Mouse (Mus musculus) kidney, adult 11 months (tissue): Measurements from ENCODE around the gene Gfpt1.
"Not testable (repeated sequence)": the region's sequence is repeated elsewhere in the genome, so short reads cannot be mapped to it uniquely, and the experiment has no call there.

Source experiments
- DNase-seq: peaks from one replicate; pipeline ENCODE4 v3.0.0; 2022

The Gfpt1 gene

DNA sequence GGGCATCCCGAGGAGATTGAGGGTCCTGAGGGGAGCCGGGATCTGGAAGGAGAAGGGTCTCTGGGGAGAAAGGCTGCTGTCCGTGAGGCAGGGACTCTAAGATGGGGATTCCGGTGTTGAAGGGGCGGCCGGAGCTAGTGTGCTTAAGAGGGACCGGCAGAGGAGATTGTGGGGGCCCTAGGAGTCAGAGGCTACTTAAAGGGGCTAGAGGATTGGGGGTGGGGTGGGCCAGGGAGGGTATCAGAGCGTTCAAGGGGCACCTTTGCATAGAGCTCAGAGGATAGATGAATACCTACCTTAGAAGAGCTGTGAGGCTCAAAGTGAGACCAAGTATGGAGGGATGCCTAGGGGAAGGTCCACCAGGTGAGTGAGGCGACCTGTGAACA is 478 bp downstream of the Gfpt1 start:
- no peak for DNase-seq

DNA sequence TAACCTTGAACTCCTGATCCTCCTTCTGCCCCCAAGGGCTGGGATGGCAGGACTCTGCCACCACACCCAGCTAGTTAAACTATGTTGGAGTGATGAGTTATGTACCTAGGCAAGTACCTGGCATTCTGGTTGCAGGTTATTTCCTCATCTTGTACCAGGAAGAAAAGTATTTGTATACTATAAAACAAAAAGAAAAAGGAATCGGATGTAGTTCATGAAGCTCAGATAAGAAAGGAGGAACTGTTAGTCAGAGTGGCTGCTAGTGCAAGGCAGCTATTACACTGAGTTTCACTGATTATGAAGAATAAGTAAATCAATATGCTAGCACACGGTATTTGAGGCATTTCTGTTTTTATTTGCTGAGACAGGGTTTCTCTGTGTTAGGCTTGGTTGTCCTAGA is 2.2 kb downstream of the Gfpt1 start:
- no peak for DNase-seq

DNA sequence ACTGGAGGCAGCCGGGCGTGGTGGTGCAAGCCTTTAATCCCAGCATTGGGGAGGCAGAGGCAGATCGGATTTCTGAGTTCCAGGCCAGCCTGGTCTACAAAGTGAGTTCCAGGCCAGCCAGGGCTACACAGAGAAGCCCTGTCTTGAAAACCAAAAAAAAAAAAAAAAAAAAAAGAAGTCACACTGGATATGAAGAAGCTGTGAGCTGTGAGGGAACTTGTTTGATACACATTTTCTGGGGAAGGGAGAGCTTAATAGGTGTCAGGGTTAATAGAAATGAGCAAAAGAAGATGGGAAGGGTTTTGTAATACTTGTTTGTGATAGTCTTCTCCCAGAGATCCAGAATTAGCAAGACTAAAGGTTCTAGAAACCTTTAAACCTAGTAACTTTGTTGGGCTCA is 2.9 kb downstream of the Gfpt1 start:
- no peak for DNase-seq

DNA sequence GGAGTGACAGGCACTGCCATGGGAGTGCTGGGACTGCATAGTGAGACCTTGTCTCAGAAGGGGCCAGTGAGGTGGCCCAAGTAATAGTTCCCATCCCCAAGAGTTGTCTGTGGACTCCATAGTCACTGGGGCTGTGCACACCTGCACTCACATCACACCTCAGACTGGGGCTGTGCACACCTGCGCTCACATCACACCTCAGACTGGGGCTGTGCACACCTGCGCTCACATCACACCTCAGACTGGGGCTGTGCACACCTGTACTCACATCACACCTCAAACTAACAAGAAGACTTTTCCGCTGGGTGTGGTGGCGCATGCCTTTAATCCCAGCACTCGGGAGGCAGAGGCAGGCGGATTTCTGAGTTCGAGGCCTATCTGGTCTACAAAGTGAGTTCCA is 6.1 kb downstream of the Gfpt1 start:
- not testable (repeated sequence) for DNase-seq

DNA sequence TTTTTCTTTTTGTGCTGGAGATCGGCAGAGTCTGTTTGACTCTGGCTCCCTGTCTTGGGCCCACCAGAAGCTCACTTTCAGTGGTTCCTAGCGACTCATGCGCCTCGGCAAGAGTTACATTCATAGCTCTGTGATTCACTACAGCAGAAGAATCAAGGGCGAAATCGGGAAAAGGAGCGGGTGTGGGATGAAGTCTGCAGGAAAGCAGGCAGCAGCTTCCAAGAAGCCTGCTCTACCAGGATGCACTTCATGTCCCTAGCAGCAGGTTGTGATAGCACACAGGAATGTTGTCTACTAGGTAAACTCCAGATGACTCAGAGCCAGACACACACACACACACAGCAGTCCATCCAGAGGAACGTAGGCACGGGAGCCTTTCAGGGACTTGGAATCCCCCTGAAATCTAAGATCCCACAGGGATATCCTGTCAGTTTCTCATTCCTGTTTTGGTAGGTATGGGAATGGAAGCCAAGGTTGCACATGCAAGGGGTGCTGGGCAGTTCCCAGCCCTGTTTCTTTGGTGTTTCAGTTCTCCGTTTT is 9.3 kb downstream of the Gfpt1 start:
- DNase-seq, result no peak

DNA sequence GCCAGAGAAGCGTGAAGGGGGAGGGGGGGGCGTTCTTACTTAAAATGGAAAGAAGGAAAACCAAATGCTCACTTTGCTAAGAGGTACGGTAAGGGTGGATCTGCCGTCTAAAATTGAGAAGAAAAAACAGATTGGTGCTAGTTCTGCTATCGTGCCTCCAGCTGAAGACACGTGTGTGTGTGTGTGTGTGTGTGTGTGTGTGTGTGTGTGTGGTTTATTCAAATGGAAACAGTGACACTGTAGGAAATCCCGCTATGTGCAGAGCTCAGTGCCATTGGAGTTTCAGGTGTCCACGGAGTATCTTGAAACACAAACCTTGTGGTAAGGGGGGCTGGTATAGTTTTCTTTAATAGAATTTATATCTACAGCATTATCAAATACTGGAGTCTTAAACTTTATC is 11.5 kb downstream of the Gfpt1 start:
- no peak for DNase-seq

DNA sequence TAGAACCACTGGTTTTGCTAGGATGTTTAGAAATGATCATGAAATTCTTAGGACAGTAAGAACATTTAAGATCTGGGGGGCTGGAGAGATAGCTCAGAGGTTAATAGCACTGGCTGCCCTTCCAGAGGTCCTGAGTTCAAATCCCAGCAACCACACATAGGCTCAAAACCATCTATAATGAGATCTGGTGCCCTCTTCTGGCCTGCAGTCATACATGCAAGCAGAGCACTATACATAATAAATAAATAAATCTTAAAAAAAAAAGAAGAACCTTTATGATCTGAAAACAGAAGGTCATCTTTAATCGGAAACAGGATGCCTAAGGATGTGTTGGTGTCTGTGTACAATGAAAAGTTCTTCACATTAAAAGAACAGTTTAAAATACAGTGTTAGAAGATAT is 17.1 kb downstream of the Gfpt1 start:
- DNase-seq, result no peak

DNA sequence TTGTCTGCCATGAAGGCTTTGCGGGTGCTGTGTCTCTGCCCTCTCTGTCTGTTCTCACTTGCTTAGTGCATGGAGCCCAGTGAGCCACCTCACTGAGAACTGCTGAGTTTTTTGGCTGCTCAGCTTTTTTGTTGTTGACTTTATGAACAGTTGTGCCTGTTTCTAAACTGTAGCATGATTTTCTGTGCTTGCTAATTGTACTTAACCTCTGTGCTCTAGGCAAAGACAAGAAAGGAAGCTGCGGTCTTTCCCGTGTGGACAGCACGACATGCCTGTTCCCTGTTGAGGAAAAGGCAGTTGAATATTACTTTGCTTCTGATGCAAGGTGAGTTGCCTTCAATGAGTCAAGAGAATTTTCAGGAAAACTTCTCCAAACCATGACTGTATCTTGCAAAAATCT is 20.9 kb downstream of the Gfpt1 start:
- no peak for DNase-seq

DNA sequence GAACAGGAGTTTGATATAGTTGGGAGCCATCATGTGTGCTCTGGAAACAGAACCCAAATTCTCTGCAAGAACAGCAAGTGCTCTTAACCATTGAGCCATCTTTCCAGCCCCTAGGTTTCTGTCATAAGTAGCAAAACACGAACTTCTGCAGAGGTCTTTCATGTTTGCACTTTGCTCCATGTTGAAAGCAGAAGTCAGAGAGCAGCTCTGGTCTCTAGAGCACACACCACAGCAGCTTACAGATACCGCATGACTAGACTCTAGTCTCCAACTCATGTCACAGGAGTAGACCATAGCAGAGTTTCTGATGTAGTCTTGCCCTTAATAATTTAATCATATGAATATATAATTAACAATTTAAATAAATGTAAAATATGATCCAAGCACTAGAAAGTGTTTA is 25.6 kb downstream of the Gfpt1 start:
- DNase-seq, result no peak

DNA sequence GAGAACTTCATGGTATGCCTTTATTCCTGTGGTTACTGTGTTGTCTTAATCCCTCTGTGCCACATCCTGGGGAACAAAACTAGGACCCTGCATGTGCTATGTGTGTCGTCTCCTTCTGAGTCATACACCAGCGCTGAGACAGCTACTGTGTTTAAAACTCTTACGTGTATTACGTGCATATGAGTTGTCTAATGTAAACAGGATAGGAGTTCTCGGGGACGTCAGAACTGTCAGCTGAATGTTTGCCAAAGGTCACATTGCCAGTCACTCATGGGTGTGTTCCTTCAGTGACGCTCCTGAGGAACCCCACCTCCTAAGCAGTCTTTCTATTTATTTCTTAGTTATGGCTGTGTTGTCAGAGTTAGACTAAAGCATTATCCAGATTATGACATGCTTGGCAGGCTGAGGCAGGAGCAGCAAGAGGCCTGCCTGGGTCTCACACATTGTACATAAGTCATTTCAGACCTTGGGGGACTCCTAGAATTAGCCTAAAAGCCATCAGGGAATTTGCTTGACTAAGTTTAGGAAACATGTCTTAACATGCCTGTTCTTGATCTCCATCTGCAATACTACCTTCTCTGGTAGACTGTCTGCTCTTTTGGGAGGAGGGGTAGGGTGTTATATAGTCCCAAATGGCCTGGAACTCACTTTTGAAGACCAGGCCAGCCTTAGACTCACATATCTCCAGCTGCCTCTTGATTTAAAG is 26.7 kb downstream of the Gfpt1 start:
- DNase-seq, result no peak

DNA sequence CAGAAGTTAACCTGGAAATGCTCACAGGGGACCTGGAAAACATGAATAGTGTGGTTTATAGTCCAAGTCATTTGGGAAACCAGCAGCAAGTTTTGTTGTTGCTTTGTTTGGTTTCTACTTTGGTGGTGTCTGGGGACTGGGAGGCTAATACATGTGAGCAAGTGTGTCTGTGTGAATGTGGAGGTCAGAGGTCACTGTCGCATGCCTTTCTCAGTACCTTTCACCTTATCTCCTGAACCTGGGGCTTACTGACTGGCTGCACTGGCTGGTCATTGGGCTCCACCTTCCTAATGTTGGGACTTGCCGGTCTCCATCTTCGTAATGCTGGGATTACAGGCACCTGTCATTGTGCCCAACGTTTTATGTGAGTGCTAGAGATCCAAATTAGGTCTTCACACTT is 28.0 kb downstream of the Gfpt1 start:
- DNase-seq, result no peak

DNA sequence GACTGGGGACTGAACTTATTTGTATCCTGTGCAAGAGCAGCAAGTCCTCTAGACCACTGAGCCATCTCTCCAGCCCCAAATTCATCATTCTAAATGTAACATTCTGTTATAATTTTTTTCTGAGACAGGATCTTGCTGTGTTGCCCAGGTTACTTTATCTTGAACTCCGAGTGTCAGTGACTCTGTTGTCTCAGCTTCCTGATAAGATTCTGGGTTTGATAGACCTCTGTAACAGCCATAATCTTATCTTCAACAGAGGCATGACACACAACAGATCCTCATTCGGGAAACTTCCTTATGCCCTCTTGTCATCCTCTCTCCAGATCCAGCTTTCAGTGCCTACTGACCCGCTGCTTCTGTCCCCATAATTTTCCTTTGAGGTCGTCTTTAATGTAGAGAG is 30.1 kb downstream of the Gfpt1 start:
- no peak for DNase-seq

DNA sequence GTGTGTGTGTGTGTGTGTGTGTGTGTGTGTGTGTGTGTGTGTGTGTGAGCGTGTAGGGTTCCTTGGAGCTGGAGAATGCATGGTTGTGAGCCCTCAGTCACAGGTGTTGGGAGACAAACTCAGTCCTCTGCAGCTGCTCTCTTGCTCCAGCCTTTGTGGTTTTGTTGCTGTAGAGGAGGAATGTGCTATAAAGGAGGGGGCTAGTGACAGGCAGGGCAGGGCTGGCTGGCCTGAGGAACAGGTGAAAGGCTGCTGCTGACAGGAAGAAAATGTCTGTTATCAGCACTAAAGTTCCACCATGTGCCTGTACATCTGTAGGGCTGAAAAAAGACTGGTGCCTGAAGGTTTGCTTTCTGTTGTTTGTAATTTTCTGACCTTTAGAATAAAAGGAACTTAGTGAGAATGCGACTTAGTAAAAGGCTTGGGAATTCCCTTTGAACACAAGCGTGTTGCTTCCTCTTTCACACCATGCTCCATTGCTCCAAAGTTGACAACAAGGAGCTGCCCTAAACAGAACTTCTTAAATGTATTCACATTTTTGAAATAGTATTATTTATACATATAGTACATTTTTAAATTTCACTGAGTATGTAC is 32.5 kb downstream of the Gfpt1 start:
- DNase-seq, result no peak

DNA sequence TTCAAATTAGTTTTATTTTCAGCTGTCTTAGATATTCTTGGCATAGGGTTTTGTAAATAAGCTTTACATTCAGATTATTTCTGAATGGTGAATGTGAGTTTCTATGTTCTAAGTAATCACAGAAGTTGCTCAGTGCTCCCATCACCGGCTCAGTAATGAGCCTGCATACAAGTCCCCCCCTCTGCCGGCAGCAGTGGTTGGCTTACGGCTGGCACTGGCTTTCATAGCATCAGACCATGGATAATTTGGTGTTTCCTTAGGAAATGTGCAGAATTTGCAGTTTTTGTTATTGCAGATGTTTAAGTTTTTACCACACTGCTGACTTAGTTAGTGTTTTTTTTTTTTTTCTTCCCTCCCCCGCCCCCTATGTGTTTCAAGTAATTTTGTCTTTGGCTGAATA is 36.8 kb downstream of the Gfpt1 start:
- no peak for DNase-seq

DNA sequence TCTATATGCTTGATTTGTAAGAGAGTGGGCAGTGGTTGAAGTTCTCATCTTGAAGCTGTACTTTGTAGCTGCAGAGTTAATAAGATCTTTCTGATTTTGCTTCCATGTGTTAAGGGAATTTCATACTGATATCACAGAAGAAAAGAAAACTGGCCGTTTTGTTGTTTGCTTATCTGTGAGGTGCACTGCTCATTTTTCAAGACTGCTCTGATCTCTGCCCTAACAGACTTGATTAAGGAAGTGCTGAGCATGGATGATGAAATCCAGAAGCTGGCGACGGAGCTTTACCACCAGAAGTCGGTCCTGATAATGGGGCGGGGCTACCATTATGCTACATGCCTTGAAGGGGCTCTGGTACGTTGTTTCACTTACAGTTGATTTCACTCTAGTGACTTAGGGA is 42.4 kb downstream of the Gfpt1 start:
- no peak for DNase-seq

DNA sequence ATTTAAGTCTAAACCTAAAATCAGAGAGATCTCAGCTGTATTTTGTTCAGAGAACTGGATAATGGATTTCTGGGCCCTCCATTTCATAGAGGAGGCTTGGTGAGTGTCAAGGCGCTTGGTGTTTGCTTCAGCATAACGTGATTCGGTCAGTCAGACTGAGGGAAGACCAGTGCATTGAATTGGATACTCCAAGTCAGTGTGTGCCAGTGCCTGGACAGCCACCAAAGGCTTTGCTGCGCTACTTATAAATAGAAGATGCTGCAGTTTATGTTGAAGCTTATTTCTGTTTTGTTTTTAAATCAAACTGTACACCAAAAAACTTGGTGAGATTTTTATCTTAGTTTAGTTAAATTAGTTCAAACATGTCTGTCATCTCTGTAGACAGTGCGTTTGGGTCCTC is 45.7 kb downstream of the Gfpt1 start:
- DNase-seq, result no peak

DNA sequence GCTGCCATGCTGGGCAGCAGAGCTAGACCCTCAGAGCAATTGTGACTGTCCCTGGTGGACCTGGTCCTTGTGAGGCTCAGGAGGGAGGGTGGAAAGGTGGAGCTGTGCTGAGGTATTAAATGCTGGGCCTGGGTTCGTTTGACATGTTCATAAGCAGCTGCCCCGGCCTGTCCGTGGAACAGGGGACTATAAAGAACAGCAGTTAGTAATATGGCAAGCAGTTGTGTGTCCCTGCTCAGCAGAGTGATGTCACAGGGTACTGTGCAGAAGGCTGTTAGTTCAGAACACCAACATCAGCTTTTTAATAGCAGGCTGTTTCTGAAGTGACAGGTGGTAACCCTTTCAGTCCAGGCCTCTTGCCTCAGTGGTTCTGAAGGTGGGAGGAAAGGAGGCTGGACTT is 48.2 kb downstream of the Gfpt1 start:
- no peak for DNase-seq

DNA sequence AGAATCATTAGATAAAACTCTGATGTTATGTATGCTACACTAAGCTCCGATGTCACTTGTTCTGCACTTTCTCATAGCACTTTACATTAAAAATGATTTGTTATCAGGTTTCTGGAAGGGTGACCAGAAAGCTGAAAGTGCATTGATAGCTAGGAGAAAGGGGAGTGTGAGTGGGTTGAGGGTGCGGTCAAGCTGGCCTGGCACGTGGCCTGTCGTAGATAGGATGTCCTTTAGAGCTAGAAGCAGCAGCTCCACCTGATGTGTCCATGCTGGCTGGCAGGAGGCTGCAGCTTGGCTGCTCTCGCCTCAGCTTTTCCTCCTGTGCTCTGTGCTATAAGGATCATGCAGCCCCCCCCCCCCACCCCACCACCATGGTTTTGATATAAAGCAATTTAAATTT is 49.8 kb downstream of the Gfpt1 start:
- no peak for DNase-seq

DNA sequence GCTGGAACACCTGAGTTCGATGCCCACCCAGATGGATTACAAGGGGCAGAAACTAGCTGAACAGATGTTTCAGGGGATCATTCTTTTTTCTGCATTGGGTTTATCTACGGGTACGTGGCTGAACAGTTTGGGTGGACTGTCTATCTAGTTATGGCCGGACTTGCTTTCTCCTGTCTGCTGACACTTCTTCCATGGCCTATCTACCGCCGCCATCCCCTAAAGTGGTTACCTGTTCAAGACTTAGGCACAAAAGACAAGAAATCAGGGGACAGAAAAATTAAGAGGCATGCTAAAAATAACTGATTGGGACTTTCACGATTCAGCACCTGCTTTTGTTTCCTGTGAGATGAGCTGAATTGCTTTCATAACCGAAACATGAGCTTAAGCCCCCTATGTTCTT is 51.0 kb downstream of the Gfpt1 start:
- not testable (repeated sequence) for DNase-seq

DNA sequence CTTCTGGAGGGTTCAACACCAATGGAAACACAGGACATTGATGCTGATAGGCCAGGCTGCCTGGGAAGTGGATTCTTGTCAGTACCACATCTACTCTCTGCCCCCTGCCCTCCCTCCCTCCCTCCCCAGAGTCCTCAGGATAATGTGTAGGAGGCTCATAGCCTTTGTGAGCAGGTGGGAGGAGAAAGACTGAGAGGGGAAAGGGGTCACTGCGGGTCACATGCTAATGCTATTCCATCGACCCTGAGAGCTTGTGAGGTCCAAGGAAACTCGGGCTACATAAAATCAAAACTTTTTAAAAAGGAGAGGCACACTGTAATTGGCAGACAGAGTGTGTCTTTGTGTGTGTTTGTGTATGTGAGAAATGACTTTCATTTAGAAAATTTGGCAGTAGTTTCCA is 56.6 kb downstream of the Gfpt1 start:
- no peak for DNase-seq

DNA sequence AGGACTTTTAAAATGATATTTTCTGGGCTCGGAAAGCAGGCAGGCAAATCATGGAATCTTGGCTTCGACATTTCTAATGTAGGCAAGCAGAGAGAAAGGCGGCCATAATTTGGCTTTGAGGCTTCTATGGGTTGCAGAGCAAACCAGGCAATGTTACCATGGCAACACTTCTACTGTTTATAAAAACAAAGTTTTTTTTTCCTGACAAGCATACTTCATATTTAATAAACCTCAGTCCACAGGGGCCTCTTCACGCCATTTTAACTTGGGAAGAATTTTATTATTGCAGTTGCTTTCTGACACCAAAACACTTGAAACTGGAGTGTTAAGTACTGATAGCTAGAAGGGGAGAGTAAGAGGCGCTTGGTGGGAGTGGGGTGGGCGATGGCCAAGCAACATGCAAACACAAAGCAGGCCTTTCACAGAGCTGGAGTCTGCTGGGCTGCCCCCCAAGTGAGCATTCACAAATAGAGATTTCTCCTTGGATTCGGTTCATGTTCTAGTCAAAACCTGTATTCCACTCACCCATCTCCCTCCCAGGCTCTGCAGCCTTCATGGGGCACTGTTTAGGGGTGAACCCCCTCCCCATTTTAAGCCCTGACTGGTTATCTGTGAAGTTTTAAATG is 57.1 kb downstream of the Gfpt1 start:
- no peak for DNase-seq

DNA sequence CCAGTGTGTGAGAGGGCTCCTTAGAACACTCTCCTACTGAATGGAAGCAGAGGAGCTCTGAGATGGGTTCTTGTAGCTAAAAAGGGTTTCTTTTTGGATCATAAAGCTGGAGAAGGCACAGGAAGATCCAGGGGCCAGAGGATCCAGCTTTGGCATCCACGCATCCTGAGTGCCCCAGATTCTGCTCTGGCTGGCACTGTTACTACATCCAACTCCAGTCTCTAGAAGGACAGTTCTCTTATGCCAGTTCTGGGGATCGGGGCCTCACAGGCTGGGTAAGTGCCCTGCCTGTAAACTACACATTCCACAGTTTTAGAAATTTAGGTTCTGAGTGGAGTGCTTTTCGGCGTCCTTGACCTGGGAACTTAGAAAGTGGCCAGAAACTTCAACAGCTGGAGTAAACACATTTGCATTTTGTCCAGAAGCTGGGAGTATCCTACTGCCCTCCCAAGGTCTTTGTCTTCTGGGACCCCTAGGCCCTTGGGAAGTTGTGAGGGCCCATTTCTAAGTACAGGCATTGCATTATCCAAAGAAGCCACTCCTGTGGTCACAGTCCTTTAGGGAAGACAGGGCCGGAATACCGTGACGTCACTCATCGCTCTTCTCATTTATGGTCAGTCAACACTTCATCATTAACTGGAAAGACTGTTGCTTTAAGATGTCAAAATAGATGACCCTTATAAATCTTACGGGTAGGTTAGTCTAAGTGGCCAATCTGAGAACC is 57.8 kb downstream of the Gfpt1 start:
- no peak for DNase-seq

DNA sequence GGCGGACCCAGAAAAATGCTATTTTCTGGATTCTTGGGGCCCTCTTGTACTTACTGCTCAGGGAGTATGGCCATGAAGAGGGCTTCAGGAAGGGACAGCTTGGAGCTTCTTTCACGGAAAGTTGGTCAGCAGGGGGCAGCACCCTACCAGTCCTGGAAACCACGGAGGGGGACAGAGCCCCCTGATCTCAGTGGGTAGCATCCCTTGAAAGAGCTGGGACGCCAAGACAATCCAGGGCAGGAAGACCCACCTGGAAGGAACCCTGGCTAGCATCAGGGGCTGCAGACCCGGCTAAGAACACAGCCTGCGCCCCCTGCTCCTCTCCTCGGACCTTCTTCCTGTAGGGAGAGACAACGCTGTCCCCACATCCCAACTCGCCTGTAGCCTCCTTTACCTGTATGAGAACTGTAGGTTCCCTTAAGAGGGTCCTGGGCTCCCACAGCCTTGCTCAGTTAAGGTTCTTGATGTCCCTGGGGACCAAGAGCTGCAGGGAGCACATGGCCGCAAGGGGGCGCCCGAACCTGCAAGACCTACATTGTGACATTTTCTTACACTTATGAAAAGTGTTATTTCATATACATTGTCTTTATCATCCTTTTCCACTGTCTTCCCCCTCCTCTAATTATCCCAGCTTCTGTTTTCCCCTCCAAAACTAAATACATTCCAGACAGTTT is 58.8 kb downstream of the Gfpt1 start:
- DNase-seq, result peak; percentile 71
